Mouse (Mus musculus) embryo, embryonic 10.5 days (tissue): ENCODE measurements around the gene Tsga8.

Source experiments
- DNase-seq: peaks from one replicate; pipeline ENCODE4 v3.0.0-alpha.2; 2015; ENCODE audit warnings: low spot score

The Tsga8 gene

GRCm38 (mm10) chrX:83487598-83487997 lies at the start of gene Tsga8:
TSS of gene Tsga8 (minus strand) at chrX:83487924.
- no peak for DNase-seq
